Mouse (Mus musculus): Measurements from ENCODE around the gene Otor. TPM values are rescaled to one million over a fixed set of nuclear protein-coding genes. Genes with fewer than 3 reads are reported as not detected.

The Otor gene
- not detected in 4 replicates for total RNA-seq (2023; ENCODE audit: inconsistent age)

GRCm38 (mm10) chr2:143078198-143078851 is at the start of gene Otor:
TSS of gene Otor (plus strand) at chr2:143078473.

GRCm38 (mm10) chr2:143062812-143063792 is 15.2 kb upstream of the Otor start, which contains the start of gene Snrpb2:
TSS of gene Snrpb2 (plus strand) at chr2:143063039.

Other genes starting within 250 kb of the Otor start
- 22.5 to 26.3 TPM (median 24.7 TPM) in 4 replicates for gene Kif16b, start 176.9 kb upstream of the Otor start, total RNA-seq (2023; ENCODE audit: inconsistent age)
- gene Snrpb2, start 15.4 kb upstream of the Otor start, total RNA-seq (2023; ENCODE audit: inconsistent age): 57.9 to 71.8 TPM (median 67.0 TPM) in 4 replicates

Measured in B cell, adult (primary cell).